Mouse (Mus musculus) megakaryocyte, embryonic 14.5 days (primary cell): ENCODE results near the gene Il25. TPM values are rescaled to one million over a fixed set of nuclear protein-coding genes. Genes with fewer than 3 reads are reported as not detected.

ENCODE experiments used
- H3K27me3 ChIP-seq: replicated peaks from 2 replicates; pipeline ENCODE3; 2012; ENCODE audit warnings: inconsistent platforms
- H3K36me3 ChIP-seq: replicated peaks from 2 replicates; pipeline ENCODE3; 2012; ENCODE audit warnings: low read length, inconsistent platforms, mixed read lengths
- H3K4me1 ChIP-seq: 2 replicates; pipeline ENCODE4 v1.6.1; 2012; ENCODE audit warnings: inconsistent platforms
- H3K4me3 ChIP-seq: replicated peaks from 2 replicates; pipeline ENCODE3; 2012; ENCODE audit warnings: moderate library complexity, mild to moderate bottlenecking, inconsistent platforms
- H3K9me3 ChIP-seq: 2 replicates; pipeline ENCODE4 v1.6.1; 2012; ENCODE audit warnings: inconsistent platforms
- FLI1 ChIP-seq: IDR thresholded peaks from 2 replicates; pipeline ENCODE4 v1.6.1; 2012; ENCODE audit warnings: low read length, inconsistent platforms, mixed read lengths
- GATA1 ChIP-seq: IDR thresholded peaks from 3 replicates; pipeline ENCODE4 v1.6.1; 2012; ENCODE audit warnings: mixed read lengths, low read length, inconsistent platforms, borderline replicate concordance
- polyA plus RNA-seq: library from polyadenylated mRNA; stranded (reverse); fragments of >175 nt; gene quantifications from 2 replicates; pipeline ENCODE4 v1.2.3, GENCODE M21; 2012; ENCODE audit warnings: low replicate concordance; ENCODE audit not compliant: insufficient read depth

The Il25 gene
- polyA plus RNA-seq, 1 experiment, result not detected

DNA sequence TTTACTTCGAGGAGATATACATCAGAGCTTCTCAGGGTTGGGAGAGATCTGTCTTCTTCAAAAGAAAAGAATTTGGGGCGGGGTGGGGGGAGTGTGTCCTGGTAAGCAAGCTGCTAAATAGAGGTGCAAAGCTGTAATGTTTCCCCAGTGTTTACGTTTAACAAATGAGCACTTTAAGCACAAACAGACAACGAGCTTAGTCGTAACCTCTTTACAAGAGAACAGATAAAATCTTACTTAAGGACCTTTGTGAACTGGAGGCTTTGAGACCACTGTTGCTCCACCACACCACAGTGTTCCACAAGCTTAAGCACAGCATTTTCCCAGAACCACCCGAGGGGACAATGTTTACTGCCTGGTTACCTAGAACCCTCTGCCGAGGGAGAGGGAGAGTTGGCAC is 5.2 kb upstream of the Il25 start:
- TF ChIP-seq GATA1, result no peak
- no peak for TF ChIP-seq FLI1
- peaks cover 83% of the 10 kb centered on the region for H3K27me3 ChIP-seq
- no peak overlapping the region for H3K4me3 ChIP-seq
- no peaks in the 10 kb centered on the region for H3K36me3 ChIP-seq
- peaks cover 57% of the 10 kb centered on the region for H3K4me1 ChIP-seq
- H3K9me3 ChIP-seq, result no peaks in the 10 kb centered on the region

- no peak for TF ChIP-seq GATA1
- TF ChIP-seq FLI1, result no peak
- peaks cover 58% of the 10 kb centered on the region for H3K4me1 ChIP-seq
- H3K27me3 ChIP-seq, result peaks cover 77% of the 10 kb centered on the region
- H3K9me3 ChIP-seq, result no peaks in the 10 kb centered on the region
- H3K4me3 ChIP-seq, result no peak overlapping the region
- no peaks in the 10 kb centered on the region for H3K36me3 ChIP-seq
These were observed 2.7 kb upstream of the Il25 start for GRCm38 (mm10) chr14:54929801-54930200.

DNA sequence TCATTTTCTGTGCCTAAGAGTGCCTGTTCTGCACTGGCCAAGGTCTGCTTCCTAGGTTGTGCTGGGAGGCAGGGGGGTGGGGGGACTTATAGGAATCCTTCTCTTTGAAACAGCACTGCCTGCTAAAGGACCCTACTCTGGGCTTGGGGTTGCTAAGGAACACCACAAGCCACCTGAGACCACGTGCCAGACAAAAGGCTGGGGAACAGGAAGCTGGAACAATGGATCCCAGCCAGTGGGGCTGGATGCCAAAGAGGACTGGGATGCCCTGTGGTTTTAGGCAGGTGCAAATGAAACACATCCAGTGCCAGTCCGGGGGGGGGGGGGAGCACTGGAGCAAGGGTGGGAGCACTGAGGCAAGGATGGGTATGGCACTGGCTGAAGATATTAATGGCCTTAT is 2.1 kb upstream of the Il25 start:
- no peak overlapping the region for H3K4me3 ChIP-seq
- H3K27me3 ChIP-seq, result peaks cover 77% of the 10 kb centered on the region
- TF ChIP-seq FLI1, result no peak
- TF ChIP-seq GATA1, result no peak
- H3K9me3 ChIP-seq, result no peaks in the 10 kb centered on the region
- no peaks in the 10 kb centered on the region for H3K36me3 ChIP-seq
- peaks cover 51% of the 10 kb centered on the region for H3K4me1 ChIP-seq

DNA sequence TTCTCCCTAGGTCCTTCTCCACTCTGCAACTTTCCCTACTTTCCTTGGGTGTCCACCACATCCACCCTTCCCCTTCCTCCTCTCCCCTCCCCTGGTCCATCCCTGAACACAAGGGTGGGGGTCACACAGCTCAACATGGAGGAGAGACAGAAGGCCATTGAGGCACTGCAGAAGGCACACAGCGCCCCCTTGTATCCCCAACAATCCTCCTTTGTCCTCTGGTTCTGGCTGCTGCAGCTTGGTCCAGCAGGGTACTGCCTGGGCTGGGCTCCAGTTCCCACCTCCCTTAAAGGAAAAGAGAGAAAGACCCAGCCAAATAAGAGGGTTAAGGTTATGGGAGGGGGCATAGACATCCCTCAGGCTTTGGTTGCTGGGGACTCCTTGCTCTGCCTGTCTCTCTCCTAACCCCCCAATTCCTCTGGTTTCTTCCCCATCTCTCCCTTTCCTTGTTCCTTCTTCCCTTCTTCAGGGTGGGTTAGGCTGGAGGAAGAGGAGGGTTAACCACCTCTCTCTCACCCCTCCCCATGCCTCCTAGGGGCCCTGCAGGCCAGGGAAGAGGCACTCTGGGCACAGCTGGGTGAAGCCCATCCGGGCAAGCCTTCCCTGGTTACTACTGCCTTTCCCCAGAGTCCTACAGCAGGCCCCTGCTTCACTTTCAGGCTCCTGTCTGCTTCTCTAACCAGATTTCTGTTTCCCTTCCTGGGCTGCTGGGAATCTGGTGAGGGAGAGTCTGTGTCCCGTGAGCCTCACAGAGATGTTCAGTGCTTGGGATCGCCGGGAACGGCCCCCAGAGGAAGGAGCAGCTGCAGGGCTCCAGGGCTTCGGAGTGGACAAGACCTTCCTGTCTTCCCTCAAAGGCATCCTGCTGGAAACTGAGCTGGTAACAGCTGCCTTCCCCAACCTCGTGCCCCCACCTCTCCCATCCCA is 3.7 kb downstream of the Il25 start, which contains the start of gene Cmtm5:
Gene Cmtm5 (plus strand): TSS at position 358 of the 927 bp plus-strand sequence.
- peaks cover 30% of the 10 kb centered on the region for H3K4me1 ChIP-seq
- peaks cover 82% of the 10 kb centered on the region for H3K27me3 ChIP-seq
- no peaks in the 10 kb centered on the region for H3K36me3 ChIP-seq
- no peaks in the 10 kb centered on the region for H3K9me3 ChIP-seq
- TF ChIP-seq GATA1, result no peak
- TF ChIP-seq FLI1, result no peak
- no peak within 1 kb of the TSS for H3K4me3 ChIP-seq

DNA sequence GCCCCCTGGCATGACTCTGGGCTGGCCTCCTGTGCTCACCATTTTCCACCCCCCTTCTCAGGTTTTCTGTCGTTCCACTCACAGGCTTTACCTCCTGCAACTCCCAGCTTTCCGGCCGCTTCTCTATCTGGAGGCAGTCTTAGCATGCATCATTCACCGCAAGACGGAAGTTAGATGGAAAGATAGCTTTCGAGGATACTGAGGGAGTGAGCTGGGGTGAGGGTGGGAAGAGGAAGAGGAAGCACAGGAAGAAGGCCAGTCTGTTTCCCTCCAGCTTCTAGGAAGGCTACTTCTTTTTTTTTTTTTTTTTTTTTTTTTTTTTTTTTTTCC is 4.3 kb downstream of the Il25 start:
- Histone ChIP-seq H3K27me3 (peaks cover 82% of the 10 kb centered on the region), H3K4me3 (no peak overlapping the region), H3K9me3 (no peaks in the 10 kb centered on the region), H3K4me1 (peaks cover 30% of the 10 kb centered on the region), H3K36me3 (no peaks in the 10 kb centered on the region)
- TF ChIP-seq FLI1 (no peak), GATA1 (no peak)

GRCm38 (mm10) chr14:54937361-54938182 is 5.1 kb downstream of the Il25 start:
- no peaks in the 10 kb centered on the region for H3K36me3 ChIP-seq
- no peaks in the 10 kb centered on the region for H3K9me3 ChIP-seq
- peaks cover 29% of the 10 kb centered on the region for H3K4me1 ChIP-seq
- no peak overlapping the region for H3K4me3 ChIP-seq
- peaks cover 82% of the 10 kb centered on the region for H3K27me3 ChIP-seq
- TF ChIP-seq FLI1, result no peak
- no peak for TF ChIP-seq GATA1

DNA sequence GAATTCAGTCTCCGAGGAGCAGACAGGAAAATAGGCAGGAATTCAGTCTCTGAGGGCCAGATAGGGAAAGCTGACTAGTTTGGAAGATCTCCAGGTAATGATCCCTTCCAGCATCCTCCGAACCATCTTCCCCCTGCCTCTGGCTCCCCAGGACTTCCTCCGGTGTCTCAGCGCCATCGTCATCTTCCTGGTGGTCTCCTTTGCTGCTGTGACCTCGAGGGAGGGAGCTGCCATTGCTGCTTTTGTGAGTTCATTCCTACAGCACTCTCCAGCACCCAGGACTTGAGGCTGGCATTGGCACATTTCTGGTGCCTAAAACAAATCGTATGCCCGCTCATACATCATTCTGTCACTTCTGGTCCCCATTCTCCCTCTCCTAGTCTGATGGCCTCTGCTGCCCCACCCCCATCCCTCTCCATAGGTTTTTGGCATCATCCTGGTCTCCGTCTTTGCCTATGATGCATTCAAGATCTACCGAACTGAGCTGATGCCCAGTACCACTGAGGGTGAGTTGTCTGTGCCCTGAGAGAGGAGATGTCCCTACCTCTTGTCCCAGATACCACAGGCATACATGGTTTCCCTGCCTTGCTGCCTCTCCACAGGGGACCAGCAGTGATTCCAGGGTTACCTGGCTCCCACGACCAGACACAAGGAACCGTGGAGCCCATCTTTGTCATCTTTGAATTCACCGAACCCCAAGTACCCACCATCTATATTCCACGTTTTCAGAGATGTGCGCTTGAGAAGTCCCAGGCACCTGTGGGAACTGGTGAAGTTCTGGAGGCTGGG is 6.1 kb downstream of the Il25 start:
- H3K27me3 ChIP-seq, result peaks cover 85% of the 10 kb centered on the region
- no peaks in the 10 kb centered on the region for H3K9me3 ChIP-seq
- H3K36me3 ChIP-seq, result no peaks in the 10 kb centered on the region
- TF ChIP-seq GATA1 (no peak), FLI1 (no peak)
- peaks cover 24% of the 10 kb centered on the region for H3K4me1 ChIP-seq
- no peak overlapping the region for H3K4me3 ChIP-seq

DNA sequence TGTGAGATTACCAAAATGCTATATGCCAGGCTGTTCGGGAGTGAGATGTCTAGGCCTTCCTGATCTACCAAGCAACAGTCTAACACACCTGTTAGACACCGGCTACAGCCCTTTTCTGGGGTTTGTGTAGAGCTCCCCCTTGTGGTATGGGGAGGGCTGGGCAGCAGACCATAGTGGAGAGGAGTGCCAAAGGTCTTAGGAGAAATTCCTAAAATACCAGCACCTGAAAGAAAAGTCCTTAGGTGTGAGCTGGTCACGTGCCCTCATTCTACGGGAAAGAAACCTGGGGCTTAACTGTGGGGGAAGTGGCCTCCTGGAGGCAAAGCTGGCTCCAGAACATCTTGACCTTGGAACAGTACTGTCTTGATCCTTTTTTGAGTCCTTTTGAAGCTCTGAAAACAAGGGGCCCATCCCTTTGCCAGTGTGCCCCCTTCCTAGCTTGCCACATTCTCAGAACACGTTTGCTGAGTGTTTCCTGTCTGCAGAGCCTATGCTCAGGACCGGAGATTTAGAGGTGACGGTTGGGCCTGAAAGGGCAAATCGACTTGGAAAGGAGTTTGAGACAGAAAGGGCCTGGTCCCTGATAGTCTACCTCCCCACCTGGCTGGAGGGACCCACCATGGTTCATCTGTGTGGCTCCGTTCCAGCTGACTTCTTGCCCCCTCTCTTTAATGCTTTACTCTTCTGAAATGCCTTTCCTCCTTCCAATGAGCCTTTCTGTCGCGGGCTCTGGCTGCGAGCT is 7.1 kb downstream of the Il25 start:
- Histone ChIP-seq H3K9me3 (no peaks in the 10 kb centered on the region), H3K4me3 (no peak overlapping the region), H3K4me1 (peaks cover 24% of the 10 kb centered on the region), H3K27me3 (peaks cover 86% of the 10 kb centered on the region), H3K36me3 (no peaks in the 10 kb centered on the region)
- TF ChIP-seq GATA1, result no peak
- TF ChIP-seq FLI1, result no peak

DNA sequence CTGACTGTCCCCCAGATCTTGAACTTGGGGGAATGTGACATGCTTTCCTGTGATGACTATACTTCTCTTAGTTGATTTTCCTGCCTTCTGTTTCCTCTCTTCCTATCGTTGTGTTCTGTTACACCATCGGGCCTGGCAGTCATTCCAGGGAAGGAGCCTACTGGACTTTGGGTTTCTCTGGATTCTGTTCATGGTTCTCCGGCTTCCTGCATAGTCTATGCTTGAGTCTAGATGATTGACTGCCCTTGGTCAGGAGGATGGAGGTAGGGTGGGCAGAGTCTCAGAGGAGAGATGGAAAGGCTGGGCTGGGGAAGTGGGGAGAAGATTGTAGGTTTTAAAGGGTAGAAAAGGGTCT is 7.7 kb downstream of the Il25 start:
- no peaks in the 10 kb centered on the region for H3K36me3 ChIP-seq
- TF ChIP-seq GATA1, result no peak
- TF ChIP-seq FLI1, result no peak
- peaks cover 24% of the 10 kb centered on the region for H3K4me1 ChIP-seq
- H3K27me3 ChIP-seq, result peaks cover 84% of the 10 kb centered on the region
- H3K4me3 ChIP-seq, result no peak overlapping the region
- no peaks in the 10 kb centered on the region for H3K9me3 ChIP-seq
